Mouse (Mus musculus) olfactory bulb, adult 2 months (tissue): ENCODE measurements around the gene Oxnad1. TPM values are rescaled to one million over a fixed set of nuclear protein-coding genes. Genes with fewer than 3 reads are reported as not detected.

Source experiments
- H3K27ac ChIP-seq: fragments of 200-500 bp; 2 replicates; pipeline ENCODE4 v1.5.1; 2012; ENCODE audit warnings: low read depth, low read length; ENCODE audit not compliant: insufficient read depth
- H3K4me1 ChIP-seq: fragments of 200-500 bp; 2 replicates; pipeline ENCODE4 v1.6.1; 2012; ENCODE audit warnings: low read length; ENCODE audit not compliant: control insufficient read depth, insufficient read depth
- H3K4me3 ChIP-seq: fragments of 200-500 bp; 2 replicates; pipeline ENCODE4 v1.5.1; 2012; ENCODE audit warnings: mild to moderate bottlenecking, low read depth, low read length, moderate library complexity; ENCODE audit not compliant: insufficient read depth
- CTCF ChIP-seq: fragments of 200-500 bp; IDR thresholded peaks from 2 replicates; pipeline ENCODE4 v1.5.1; 2012; ENCODE audit warnings: low read depth, mild to moderate bottlenecking, low read length, moderate library complexity; ENCODE audit not compliant: insufficient read depth
- POLR2A ChIP-seq: fragments of 200-500 bp; IDR thresholded peaks from 2 replicates; pipeline ENCODE4 v1.6.1; 2012; ENCODE audit warnings: mild to moderate bottlenecking, low read depth, low read length, moderate library complexity; ENCODE audit not compliant: insufficient read depth
- WGBS: fragments of 180-500 bp; shearing (Covaris S2); methylation state at CpG from one replicate; pipeline ENCODE4 v1.1.7; 2018; 5-methylcytosine and 5-hydroxymethylcytosine counted together
- polyA plus RNA-seq: library from polyadenylated mRNA; stranded (reverse); fragments of >200 nt; gene quantifications from 2 replicates; pipeline ENCODE4 v1.2.4, GENCODE M21; 2012; ENCODE audit warnings: low replicate concordance; ENCODE audit not compliant: missing spikeins, insufficient read depth, insufficient read length

Oxnad1 gene
- polyA plus RNA-seq, 1 experiment = not detected

GRCm38 (mm10) chr14:32150872-32151271, 65.7 kb downstream of the Oxnad1 start:
- no peak for TF ChIP-seq POLR2A
- no peak for TF ChIP-seq CTCF
- Histone ChIP-seq H3K27ac (no peak overlapping the region), H3K4me3 (no peak overlapping the region), H3K4me1 (no peaks in the 10 kb centered on the region)
- WGBS = 91% methylated on average over 2 of the region's 2 CpGs

DNA sequence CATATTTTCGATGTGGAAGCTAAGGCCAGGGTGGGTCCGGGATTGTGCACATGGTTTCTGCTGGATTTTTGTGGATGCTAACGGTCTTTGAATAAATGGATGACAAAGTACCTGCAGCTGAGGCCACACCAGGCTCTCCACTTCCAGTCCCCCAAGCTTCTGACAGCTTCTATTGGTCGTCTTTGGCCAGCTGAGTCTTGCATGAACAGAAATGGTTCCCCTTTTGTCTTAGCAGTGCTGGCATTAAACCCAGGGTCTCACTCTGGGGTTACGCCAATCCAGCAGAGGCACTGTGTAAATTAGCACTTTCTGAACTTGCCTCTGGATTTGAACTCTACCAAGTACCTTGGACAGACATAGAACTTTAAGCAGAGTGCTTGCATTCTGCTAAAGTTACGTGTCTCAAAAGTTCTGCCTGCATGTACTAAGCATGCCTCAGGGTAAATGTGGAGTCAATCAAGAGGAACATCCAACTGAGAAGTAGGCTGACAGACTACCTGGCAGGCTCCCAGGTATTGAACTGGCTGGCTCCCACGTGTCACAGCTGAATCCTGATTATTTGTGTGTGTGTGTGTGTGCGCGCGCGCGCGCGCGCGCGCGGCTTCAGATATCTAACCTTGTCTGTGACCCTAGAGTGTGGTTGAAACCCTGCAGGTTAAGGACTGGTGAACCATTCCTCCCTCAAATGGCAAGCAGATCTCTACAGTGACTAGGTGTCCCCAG, 67.2 kb downstream of the Oxnad1 start:
- 88% methylated on average over 18 of the region's 18 CpGs for WGBS
- no peaks in the 10 kb centered on the region for H3K4me1 ChIP-seq
- TF ChIP-seq CTCF = no peak
- TF ChIP-seq POLR2A = no peak
- no peak overlapping the region for H3K27ac ChIP-seq
- H3K4me3 ChIP-seq = no peak overlapping the region

Other genes with a start within 250 kb of the Oxnad1 start
- not detected in 2 replicates for gene Galnt15, start 56.4 kb upstream of the Oxnad1 start, polyA plus RNA-seq
- gene Dph3, start 355 bp downstream of the Oxnad1 start, polyA plus RNA-seq = not detected in 2 replicates
- not detected in 2 replicates for gene Msmb, start 56.6 kb downstream of the Oxnad1 start, polyA plus RNA-seq
- gene Ncoa4, start 74.5 kb downstream of the Oxnad1 start, polyA plus RNA-seq = not detected in 2 replicates
- not detected in 2 replicates for gene Timm23, start 116.5 kb downstream of the Oxnad1 start, polyA plus RNA-seq
- gene Parg, start 116.6 kb downstream of the Oxnad1 start, polyA plus RNA-seq = not detected in 2 replicates
- not detected in 2 replicates for gene Ogdhl, start 236.6 kb downstream of the Oxnad1 start, polyA plus RNA-seq